22 mouse cellular contexts compared by ENCODE assay signal in the genomic region with DNA sequence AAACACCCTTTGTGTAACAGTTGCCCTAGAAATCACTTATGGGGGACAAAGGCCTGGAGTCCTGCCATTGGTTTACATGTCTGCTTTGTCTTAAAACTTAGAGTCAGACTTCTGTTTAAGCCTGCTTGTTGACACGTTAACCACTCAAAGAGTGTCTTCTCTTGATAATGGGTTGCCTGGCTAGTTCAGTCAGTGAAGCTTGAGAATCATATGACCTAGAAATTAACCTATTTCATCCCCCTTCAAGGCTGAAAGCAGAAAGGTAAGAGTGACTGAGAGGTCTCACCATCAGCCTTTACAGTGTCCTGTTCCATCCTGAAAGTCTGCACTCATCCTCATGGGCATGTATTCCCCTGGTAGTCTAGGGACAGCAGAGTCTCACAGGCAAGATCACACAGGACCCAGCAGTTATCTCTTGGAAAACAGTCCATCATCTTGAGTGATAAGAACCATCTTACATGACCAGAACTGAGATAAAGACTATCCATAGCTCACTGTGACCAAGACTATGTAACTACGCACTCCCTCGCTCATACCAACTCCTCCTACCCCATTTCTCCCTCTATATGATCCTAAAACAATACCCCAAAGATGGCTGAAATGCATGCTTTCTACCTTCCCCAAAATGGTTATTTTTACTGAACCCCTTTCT. TPM values are rescaled to one million over a fixed set of nuclear protein-coding genes. Genes with fewer than 3 reads are reported as not detected.
DNase-seq lines count a peak whose midpoint lies in the region; ATAC-seq lines count a peak whose summit lies in the region.
"Had no signal": no experiment of that assay in that cellular context is flagged by ENCODE, and none has a peak within 500 bp of the region (broad histone marks: within the 10 kb centered on the region; RNA-seq: fewer than 3 reads in every experiment).

No protein-coding gene starts in this region.

- intact Hi-C loops in heart, postnatal 25 days (cut with DNase I), result no loop called here

- no peaks in the 10 kb centered on the region for H3K36me3 ChIP-seq in liver, embryonic 15.5 days (replicated peaks)
- H3K36me3 ChIP-seq in heart, embryonic 10.5 days, result no peaks in the 10 kb centered on the region
- H3K36me3 ChIP-seq: embryonic facial prominence, embryonic 10.5 days; forebrain, embryonic 15.5 days; G1E; heart, embryonic 12.5 days; hindbrain, embryonic 15.5 days had no signal

- no peaks in the 10 kb centered on the region for H3K27me3 ChIP-seq in liver, embryonic 15.5 days
- H3K27me3 ChIP-seq in heart, embryonic 10.5 days (ENCODE audit: insufficient read depth, poor library complexity, severe bottlenecking), result no peaks in the 10 kb centered on the region
- H3K27me3 ChIP-seq: forebrain, embryonic 15.5 days; heart, embryonic 12.5 days; hindbrain, embryonic 15.5 days had no signal

- peak; percentile 59 for DNase-seq in heart, adult 11 months
- DNase-seq in heart, postnatal 25 days (ENCODE audit: low spot score), result no peak
- DNase-seq in heart, embryonic 10.5 days (ENCODE audit: low spot score), result no peak
- DNase-seq in layer of hippocampus, adult 9-10 months (ENCODE audit: low spot score), result no peak
- DNase-seq: adrenal gland, postnatal 14 days; B cell, adult 2 months; cerebellum, adult 18-20 months; cerebellum, adult 9-11 months; cerebellum, postnatal 36 days; gastrocnemius, postnatal 36 days; heart, adult 2 months; heart, postnatal 36 days had no signal

- 0 out of 2 replicates have a peak overlapping the region, but pooled peaks have one; percentile 14 for H3K27ac ChIP-seq in liver, embryonic 15.5 days (replicated peaks)
- no peak overlapping the region for H3K27ac ChIP-seq in heart, embryonic 10.5 days
- H3K27ac ChIP-seq: embryonic facial prominence, embryonic 10.5 days; forebrain, embryonic 15.5 days; heart, adult 2 months; hindbrain, embryonic 15.5 days had no signal

- H3K9me3 ChIP-seq in liver, embryonic 15.5 days (replicated peaks), result no peaks in the 10 kb centered on the region
- no peaks in the 10 kb centered on the region for H3K9me3 ChIP-seq in heart, embryonic 10.5 days
- H3K9me3 ChIP-seq: embryonic facial prominence, embryonic 10.5 days; forebrain, embryonic 15.5 days; G1E; heart, embryonic 12.5 days; hindbrain, embryonic 15.5 days had no signal

- no peak overlapping the region for H3K4me3 ChIP-seq in liver, embryonic 15.5 days (replicated peaks)
- H3K4me3 ChIP-seq in heart, embryonic 10.5 days, result no peak overlapping the region
- H3K4me3 ChIP-seq: embryonic facial prominence, embryonic 10.5 days; erythroblast, embryonic 14.5 days; forebrain, embryonic 15.5 days; heart, adult 2 months; heart, embryonic 12.5 days; hindbrain, embryonic 15.5 days had no signal

- H3K9ac ChIP-seq in liver, embryonic 15.5 days, result no peak overlapping the region
- H3K9ac ChIP-seq: forebrain, embryonic 15.5 days; heart, embryonic 12.5 days; hindbrain, embryonic 15.5 days had no signal

- H3K4me2 ChIP-seq in liver, embryonic 15.5 days, result no peak overlapping the region
- H3K4me2 ChIP-seq: forebrain, embryonic 15.5 days; heart, embryonic 12.5 days; hindbrain, embryonic 15.5 days had no signal

- peak; percentile 54 for ATAC-seq in erythroblast, adult 5-6 weeks (replicated peaks; ENCODE audit: low FRiP score, poor library complexity, severe bottlenecking)
- ATAC-seq in liver, embryonic 15.5 days (ENCODE audit: insufficient read depth), result peak; percentile 73
- ATAC-seq in activated CD4-positive, CD25-positive, alpha-beta regulatory T cell, adult 4 months, result no peak
- ATAC-seq: CD4-positive, CD25-positive, alpha-beta regulatory T cell, adult 4 months; forebrain, embryonic 15.5 days had no signal

- 35% methylated on average over 3 of the region's 3 CpGs for WGBS in liver, embryonic 15.5 days (ENCODE audit: insufficient replicate concordance)
- 85% methylated on average over 3 of the region's 3 CpGs for WGBS in heart, embryonic 10.5 days

- H3K4me1 ChIP-seq in liver, embryonic 15.5 days (replicated peaks), result peaks cover 16% of the 10 kb centered on the region
- no peaks in the 10 kb centered on the region for H3K4me1 ChIP-seq in heart, embryonic 10.5 days
- H3K4me1 ChIP-seq: embryonic facial prominence, embryonic 10.5 days; forebrain, embryonic 15.5 days; hindbrain, embryonic 15.5 days had no signal

RNA-seq across cellular contexts. Expression of gene Dap, which starts 10.4 kb away (rescaled TPM):
- 10 to 100 TPM; 20.4 to 20.7 TPM for total RNA-seq in heart, postnatal 25 days (2021)
- total RNA-seq in erythroblast, adult 5-6 weeks (2015; ENCODE audit: low replicate concordance), result 24.0 and 34.2 TPM in 2 replicates
- 11.8 and 15.6 TPM in 2 replicates for total RNA-seq in erythroblast, adult 5-6 weeks (2017; ENCODE audit: low replicate concordance)
- 45.0 and 45.7 TPM in 2 replicates for polyA plus RNA-seq in liver, embryonic 15.5 days (2015; fragmentation: Nextera tagmentation; extraction: Ambion mirVana)
- polyA plus RNA-seq in heart, embryonic 10.5 days (2016; fragmentation: Nextera tagmentation; extraction: Ambion mirVana), result 38.1 and 49.2 TPM in 2 replicates
- 100 to 1,000 TPM in 1 of 2 experiments, 10 to 100 TPM in 1; 90.2 to 113 TPM for polyA plus RNA-seq in activated CD4-positive, CD25-positive, alpha-beta regulatory T cell, adult 4 months (2017; shearing (Covaris generic))
